Mouse (Mus musculus) intestine, postnatal 0 days (tissue): ENCODE measurements around the gene Tescl. TPM values are rescaled to one million over a fixed set of nuclear protein-coding genes. Genes with fewer than 3 reads are reported as not detected.

Experiments
- ATAC-seq: fragments of 200-750 bp; cut with Nextera tagmentation; 2 replicates; pipeline ENCODE4 v1.8.0; 2017; ENCODE audit warnings: mild to moderate bottlenecking, moderate TSS enrichment, moderate library complexity
- H3K27ac ChIP-seq: fragments of 300-500 bp; sonication (generic); 2 replicates; pipeline ENCODE4 v1.5.1; 2014; ENCODE audit warnings: mild to moderate bottlenecking, low read depth, low read length, moderate library complexity
- H3K27me3 ChIP-seq: fragments of 300-500 bp; sonication (generic); replicated peaks from 2 replicates; pipeline ENCODE4 v1.6.1; 2014; ENCODE audit warnings: low read length, mixed read lengths; ENCODE audit not compliant: control insufficient read depth, insufficient read depth
- H3K36me3 ChIP-seq: fragments of 300-500 bp; sonication (generic); 2 replicates; pipeline ENCODE4 v1.6.1; 2014; ENCODE audit warnings: mild to moderate bottlenecking, moderate library complexity; ENCODE audit not compliant: control insufficient read depth, insufficient read depth
- H3K4me1 ChIP-seq: fragments of 300-500 bp; sonication (generic); replicated peaks from 2 replicates; pipeline ENCODE4 v1.6.1; 2014; ENCODE audit warnings: antibody characterized with exemption, low read length, mixed read lengths; ENCODE audit not compliant: control insufficient read depth, insufficient read depth
- H3K4me2 ChIP-seq: fragments of 300-500 bp; sonication (generic); replicated peaks from 2 replicates; pipeline ENCODE4 v1.6.1; 2014; ENCODE audit warnings: low read depth, mild to moderate bottlenecking, moderate library complexity
- H3K4me3 ChIP-seq: fragments of 300-500 bp; sonication (generic); 2 replicates; pipeline ENCODE4 v1.5.1; 2014; ENCODE audit warnings: low read depth, low read length
- H3K9ac ChIP-seq: fragments of 300-500 bp; sonication (generic); 2 replicates; pipeline ENCODE4 v1.6.1; 2014; ENCODE audit warnings: mild to moderate bottlenecking, low read depth, low read length
- H3K9me3 ChIP-seq: fragments of 300-500 bp; sonication (generic); 2 replicates; pipeline ENCODE4 v1.6.1; 2016; ENCODE audit warnings: mixed run types; ENCODE audit not compliant: control insufficient read depth
- CTCF ChIP-seq: sonication (generic); IDR thresholded peaks from 2 replicates; pipeline ENCODE4 v1.5.1; 2016; ENCODE audit warnings: low read depth, mild to moderate bottlenecking, control low read depth, antibody characterized with exemption, moderate library complexity
- WGBS: fragments of 180-500 bp; shearing (Covaris S2); extraction: QIAGEN DNeasy Blood & Tissue Kit; methylation state at CpG from one replicate; pipeline ENCODE4 v1.1.7; 2014; 5-methylcytosine and 5-hydroxymethylcytosine counted together
- polyA plus RNA-seq: library from polyadenylated mRNA; unstranded; fragments of >200 nt; fragmentation: Nextera tagmentation; extraction: Ambion mirVana; gene quantifications from 2 replicates; pipeline ENCODE4 v1.2.1, GENCODE M21; 2015

Tescl gene
- polyA plus RNA-seq, 1 experiment from 2014 or later: not detected

GRCm38 (mm10) chr7:24371012-24371808, 37.5 kb upstream of the Tescl start:
- no peak for ATAC-seq
- H3K27ac ChIP-seq: no peak overlapping the region

GRCm38 (mm10) chr7:24369731-24370541, 36.2 kb upstream of the Tescl start, which contains the start of gene Kcnn4:
TSS of gene Kcnn4 (plus strand) at chr7:24370263.
- H3K9ac ChIP-seq: no peak within 1 kb of the TSS
- ATAC-seq: peak; percentile 12; the same call in 1 of the 2 replicates
- no peaks in the 10 kb centered on the region for H3K36me3 ChIP-seq
- H3K27ac ChIP-seq: no peak within 1 kb of the TSS
- H3K4me3 ChIP-seq: no peak within 1 kb of the TSS; the same call in 1 of the 2 replicates
- 25% methylated on average over 23 of the region's 23 CpGs for WGBS
- no peaks in the 10 kb centered on the region for H3K27me3 ChIP-seq
- no peaks in the 10 kb centered on the region; the same call in 1 of the 2 replicates for H3K4me1 ChIP-seq
- TF ChIP-seq CTCF: no peak
- H3K9me3 ChIP-seq: no peaks in the 10 kb centered on the region
- peak within 1 kb of the TSS; percentile 35 for H3K4me2 ChIP-seq

More at GRCm38 (mm10) chr7:24371012-24371808, 37.5 kb upstream of the Tescl start:
- Histone ChIP-seq H3K4me3 (no peak overlapping the region; the same call in 1 of the 2 replicates), H3K9me3 (no peaks in the 10 kb centered on the region), H3K9ac (no peak overlapping the region), H3K4me2 (peak overlapping the region; percentile 35), H3K27me3 (no peaks in the 10 kb centered on the region), H3K36me3 (no peaks in the 10 kb centered on the region), H3K4me1 (no peaks in the 10 kb centered on the region; the same call in 1 of the 2 replicates)
- no peak for TF ChIP-seq CTCF
- 61% methylated on average over 7 of the region's 7 CpGs for WGBS

GRCm38 (mm10) chr7:24368946-24369345, 35.2 kb upstream of the Tescl start:
- ATAC-seq: no peak
- 87% methylated on average over 7 of the region's 7 CpGs for WGBS
- H3K4me3 ChIP-seq: no peak overlapping the region

GRCm38 (mm10) chr7:24368226-24368625, 34.5 kb upstream of the Tescl start:
- Histone ChIP-seq H3K4me3 (no peak overlapping the region), H3K9me3 (no peaks in the 10 kb centered on the region), H3K4me1 (no peaks in the 10 kb centered on the region; the same call in 1 of the 2 replicates), H3K9ac (no peak overlapping the region), H3K27ac (no peak overlapping the region), H3K36me3 (no peaks in the 10 kb centered on the region), H3K4me2 (no peak overlapping the region), H3K27me3 (0 out of 2 replicates have a peak, but pooled peaks cover 7% of the 10 kb centered on the region)
- no peak for TF ChIP-seq CTCF
- 57% methylated on average over 4 of the region's 4 CpGs for WGBS
- no peak for ATAC-seq

More at GRCm38 (mm10) chr7:24368946-24369345, 35.2 kb upstream of the Tescl start:
- H3K27me3 ChIP-seq: 0 out of 2 replicates have a peak, but pooled peaks cover 7% of the 10 kb centered on the region
- TF ChIP-seq CTCF: no peak
- no peak overlapping the region for H3K9ac ChIP-seq
- H3K36me3 ChIP-seq: no peaks in the 10 kb centered on the region
- no peaks in the 10 kb centered on the region; the same call in 1 of the 2 replicates for H3K4me1 ChIP-seq
- H3K4me2 ChIP-seq: no peak overlapping the region
- no peak overlapping the region for H3K27ac ChIP-seq
- H3K9me3 ChIP-seq: no peaks in the 10 kb centered on the region

- TF ChIP-seq CTCF: no peak
- WGBS: 68% methylated on average over 15 of the region's 15 CpGs
- Histone ChIP-seq H3K9me3 (no peaks in the 10 kb centered on the region), H3K36me3 (no peaks in the 10 kb centered on the region), H3K27me3 (0 out of 2 replicates have a peak, but pooled peaks cover 7% of the 10 kb centered on the region), H3K9ac (no peak overlapping the region), H3K4me1 (no peaks in the 10 kb centered on the region), H3K4me2 (no peak overlapping the region), H3K4me3 (no peak overlapping the region), H3K27ac (no peak overlapping the region)
- no peak for ATAC-seq
These were observed 33.2 kb upstream of the Tescl start for GRCm38 (mm10) chr7:24366716-24367632.
